Mouse (Mus musculus): ENCODE data around the gene Dalrd3. TPM values are rescaled to one million over a fixed set of nuclear protein-coding genes. Genes with fewer than 3 reads are reported as not detected.

Dalrd3 gene
- polyA plus RNA-seq, 1 experiment from 2014 or later: 153 TPM

DNA sequence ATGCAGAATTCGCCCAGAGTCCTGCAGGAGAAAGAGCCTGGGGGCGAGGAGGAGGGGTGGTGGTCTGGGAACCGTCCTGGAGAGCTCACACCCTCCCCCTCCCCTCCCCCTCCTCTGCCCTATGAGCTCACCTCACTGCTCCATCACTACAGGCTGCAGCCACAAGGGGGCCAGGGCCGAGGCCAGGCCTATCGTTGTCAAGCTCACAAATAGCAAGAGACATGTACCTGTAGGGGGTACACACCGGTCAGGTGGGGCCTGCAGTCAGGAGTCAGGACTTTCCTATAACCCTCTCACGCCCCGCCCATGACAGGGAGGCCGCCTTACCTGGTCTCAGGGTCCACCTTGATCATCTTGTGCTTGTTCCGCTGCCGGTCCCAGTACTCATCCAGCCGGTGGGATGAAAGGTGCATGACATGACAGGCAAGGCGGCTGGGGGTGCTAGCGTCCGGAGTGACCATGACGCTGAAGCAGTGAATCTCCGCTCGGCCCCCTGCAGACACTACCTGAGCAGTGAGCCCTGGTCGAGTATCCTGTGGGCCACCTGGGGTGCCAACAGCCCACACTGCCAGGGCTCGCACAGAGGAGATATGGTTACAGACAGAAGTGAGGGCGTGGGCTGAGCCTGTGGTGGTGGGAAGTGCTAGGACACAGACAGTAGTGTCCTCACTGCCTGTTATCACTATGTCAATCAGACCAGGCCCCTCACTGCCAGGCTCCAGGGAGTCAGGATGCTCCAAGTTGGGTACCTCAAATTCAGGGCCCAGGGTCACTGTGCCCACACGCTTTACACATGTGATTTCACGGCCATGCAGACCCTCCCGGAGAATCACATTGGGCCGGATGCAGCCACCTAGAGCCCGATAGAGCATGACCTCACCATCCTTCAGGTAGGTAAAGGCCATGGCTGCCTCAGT lies 4.3 kb downstream of the Dalrd3 start:
- ChIA-PET CTCF (interaction anchor here (1.2 to 2.2 kb wide), 2 partner anchors 23 to 72 kb away, joined by 4 to 5 read pairs; no protein-coding TSS in a partner anchor), POLR2A (interaction anchor here (1.1 kb wide), 1 partner anchor 23 kb away, joined by 3 read pairs; no protein-coding TSS in a partner anchor)
- DNase-seq (ENCODE audit: low read depth, low spot score) (no peak), ATAC-seq (no peak)
- no peak for TF ChIP-seq CTCF (IDR thresholded peaks at IDR 0.05)
- in situ Hi-C loops (cut with MboI; ENCODE audit: low pct_unique_long_range_greater_than_20kb): no loop called here
- H3K27me3 ChIP-seq: no peaks in the 10 kb centered on the region

DNA sequence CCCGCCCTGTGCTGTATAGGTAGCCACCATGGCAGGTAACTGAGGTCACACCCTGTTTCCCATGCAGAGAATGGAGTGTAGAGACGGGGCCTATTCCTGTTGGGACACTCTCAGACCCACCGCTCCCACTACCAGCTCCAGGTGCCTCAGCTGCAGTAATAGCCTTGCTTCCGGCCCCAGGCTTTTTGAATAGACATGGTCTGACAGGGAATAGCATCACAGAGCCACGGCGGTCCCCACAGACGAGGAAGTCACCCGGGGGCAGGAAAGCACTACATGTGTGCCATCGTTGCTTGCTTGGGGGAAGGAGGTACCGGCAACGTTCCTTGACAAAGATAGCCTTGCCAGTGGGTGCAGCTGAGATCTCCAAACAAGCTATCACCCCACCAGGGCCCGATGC lies 5.2 kb downstream of the Dalrd3 start:
- TF ChIP-seq CTCF (IDR thresholded peaks at IDR 0.05): no peak
- in situ Hi-C loops (cut with MboI; ENCODE audit: low pct_unique_long_range_greater_than_20kb): no loop called here
- ChIA-PET POLR2A (no interaction called here), CTCF (interaction anchor here (2.2 kb wide), 1 partner anchor 71 kb away, joined by 5 read pairs; no protein-coding TSS in a partner anchor)
- ATAC-seq (no peak), DNase-seq (ENCODE audit: low read depth, low spot score) (no peak)
- no peaks in the 10 kb centered on the region for H3K27me3 ChIP-seq

DNA sequence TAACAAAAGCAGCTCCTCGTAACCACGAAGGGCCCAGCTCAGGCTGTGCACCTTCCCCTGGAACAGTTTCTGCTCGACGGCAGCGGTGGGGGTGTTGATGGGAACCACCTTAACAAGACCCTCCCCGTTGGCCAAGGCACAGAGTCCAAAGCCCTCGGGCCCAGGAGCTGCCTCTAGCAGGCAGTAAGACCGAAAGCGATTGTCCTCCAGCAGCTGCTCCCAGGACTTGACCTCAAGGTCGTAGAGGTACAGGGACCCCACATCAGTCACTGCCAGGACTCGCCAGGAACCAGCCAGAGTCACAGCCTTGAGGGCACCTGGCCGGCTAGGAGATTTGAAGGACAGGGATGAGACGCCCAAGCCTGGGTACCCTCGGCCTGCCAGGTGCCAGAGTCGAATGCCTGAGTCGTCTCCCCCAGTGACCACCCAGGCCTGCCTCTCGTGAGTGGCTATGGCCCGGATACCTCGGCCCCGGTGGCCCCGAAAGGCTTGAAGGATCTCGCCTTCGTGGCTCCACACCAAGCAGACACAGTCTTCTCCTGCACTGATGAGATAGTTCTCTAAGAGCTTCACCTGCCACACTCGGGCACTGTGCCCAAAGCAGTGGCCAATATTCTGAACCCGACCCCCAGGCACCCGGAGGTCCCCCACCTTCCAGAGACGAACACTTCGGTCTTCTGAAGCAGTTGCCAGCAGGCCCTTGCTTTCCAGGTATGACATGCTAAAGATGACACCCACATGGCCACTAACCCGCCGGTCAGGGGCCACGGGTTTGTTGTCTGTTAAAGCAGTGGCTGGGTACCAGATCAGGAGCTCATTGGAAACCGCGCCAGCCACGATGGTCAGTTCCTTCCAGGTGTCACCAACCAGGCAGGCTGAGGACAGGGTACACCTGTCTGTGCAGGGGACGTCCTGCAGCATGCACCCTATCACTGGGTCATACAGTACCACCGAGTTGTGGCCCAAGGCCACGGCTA lies 5.9 kb downstream of the Dalrd3 start:
- CTCF ChIA-PET: interaction anchor here (1.1 kb wide), 1 partner anchor 28 kb away, joined by 3 read pairs; no protein-coding TSS in a partner anchor
- no peaks in the 10 kb centered on the region for H3K27me3 ChIP-seq
- TF ChIP-seq CTCF (IDR thresholded peaks at IDR 0.05): no peak
- ATAC-seq (no peak), DNase-seq (ENCODE audit: low read depth, low spot score) (no peak)
- in situ Hi-C loops (cut with MboI; ENCODE audit: low pct_unique_long_range_greater_than_20kb): no loop called here
- POLR2A ChIA-PET: no interaction called here

DNA sequence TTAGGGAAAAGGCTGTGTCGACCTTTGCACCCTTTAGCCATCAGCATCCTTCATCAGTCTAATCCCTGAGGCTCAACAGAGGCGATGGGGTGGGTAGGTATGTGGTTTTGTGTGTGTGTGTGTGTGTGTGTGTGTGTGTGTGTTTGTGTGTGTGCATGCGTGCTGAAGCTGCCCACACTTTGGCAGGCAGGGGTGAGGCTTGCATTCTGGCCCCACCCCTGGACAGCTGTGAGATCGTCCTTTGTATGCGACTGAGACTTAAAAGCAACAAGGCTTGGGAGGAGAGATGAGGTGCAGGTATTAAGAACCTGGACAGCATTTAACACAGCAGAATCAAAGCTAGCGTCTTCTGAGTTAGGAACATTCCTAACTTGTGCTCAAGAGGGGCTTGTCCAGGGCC lies 7.3 kb downstream of the Dalrd3 start:
- ChIA-PET POLR2A (interaction anchor here (0.6 to 1.3 kb wide), 5 partner anchors 8 to 500 kb away, joined by 3 to 5 read pairs (median 3); partner anchors contain the start of gene Ndufaf3), CTCF (interaction anchor here (0.8 kb wide), 1 partner anchor 19 kb away, joined by 3 read pairs; no protein-coding TSS in a partner anchor)
- DNase-seq (ENCODE audit: low read depth, low spot score): no peak
- in situ Hi-C loops (cut with MboI; ENCODE audit: low pct_unique_long_range_greater_than_20kb): no loop called here
- no peaks in the 10 kb centered on the region for H3K27me3 ChIP-seq
- TF ChIP-seq CTCF (IDR thresholded peaks at IDR 0.05): no peak
- no peak for ATAC-seq

DNA sequence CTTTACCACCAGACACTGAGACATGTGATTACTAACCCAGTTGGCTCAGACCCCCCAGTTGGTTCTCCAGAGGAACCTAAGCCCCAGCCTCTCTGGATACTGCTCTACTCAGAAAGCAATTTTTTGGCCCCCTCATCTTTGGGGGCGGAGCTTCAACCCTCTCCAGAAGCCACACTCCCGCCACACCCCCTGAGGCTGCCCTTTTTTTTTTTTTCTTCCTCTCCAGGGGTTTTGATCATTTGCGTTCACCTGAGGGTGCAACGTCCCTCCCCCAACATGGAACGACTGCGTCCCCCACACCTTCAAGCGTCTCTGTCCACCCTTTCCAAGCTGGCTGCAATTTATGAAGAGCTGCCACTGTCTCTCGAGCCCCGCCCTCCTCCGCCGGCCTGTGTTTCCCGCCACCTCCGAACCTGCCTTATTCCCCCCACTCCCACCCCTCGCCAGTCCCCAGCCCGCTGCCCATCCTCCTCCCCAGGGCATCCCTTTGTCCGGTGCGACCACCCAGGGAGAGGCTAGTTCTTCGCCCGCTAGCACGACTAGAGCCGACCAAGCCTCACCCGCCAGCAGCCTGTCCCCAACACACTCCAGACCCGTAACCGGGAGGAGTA lies 8.4 kb downstream of the Dalrd3 start:
- peak; percentile 3 for ATAC-seq
- no peak for DNase-seq (ENCODE audit: low read depth, low spot score)
- TF ChIP-seq CTCF (IDR thresholded peaks at IDR 0.05): no peak
- in situ Hi-C loops (cut with MboI; ENCODE audit: low pct_unique_long_range_greater_than_20kb): no loop called here
- no peaks in the 10 kb centered on the region for H3K27me3 ChIP-seq
- CTCF ChIA-PET: no interaction called here
- POLR2A ChIA-PET: interaction anchor here (1.2 to 1.6 kb wide), 3 partner anchors 9 to 11 kb away, joined by 3 to 11 read pairs (median 5); partner anchors contain the start of gene Ndufaf3

DNA sequence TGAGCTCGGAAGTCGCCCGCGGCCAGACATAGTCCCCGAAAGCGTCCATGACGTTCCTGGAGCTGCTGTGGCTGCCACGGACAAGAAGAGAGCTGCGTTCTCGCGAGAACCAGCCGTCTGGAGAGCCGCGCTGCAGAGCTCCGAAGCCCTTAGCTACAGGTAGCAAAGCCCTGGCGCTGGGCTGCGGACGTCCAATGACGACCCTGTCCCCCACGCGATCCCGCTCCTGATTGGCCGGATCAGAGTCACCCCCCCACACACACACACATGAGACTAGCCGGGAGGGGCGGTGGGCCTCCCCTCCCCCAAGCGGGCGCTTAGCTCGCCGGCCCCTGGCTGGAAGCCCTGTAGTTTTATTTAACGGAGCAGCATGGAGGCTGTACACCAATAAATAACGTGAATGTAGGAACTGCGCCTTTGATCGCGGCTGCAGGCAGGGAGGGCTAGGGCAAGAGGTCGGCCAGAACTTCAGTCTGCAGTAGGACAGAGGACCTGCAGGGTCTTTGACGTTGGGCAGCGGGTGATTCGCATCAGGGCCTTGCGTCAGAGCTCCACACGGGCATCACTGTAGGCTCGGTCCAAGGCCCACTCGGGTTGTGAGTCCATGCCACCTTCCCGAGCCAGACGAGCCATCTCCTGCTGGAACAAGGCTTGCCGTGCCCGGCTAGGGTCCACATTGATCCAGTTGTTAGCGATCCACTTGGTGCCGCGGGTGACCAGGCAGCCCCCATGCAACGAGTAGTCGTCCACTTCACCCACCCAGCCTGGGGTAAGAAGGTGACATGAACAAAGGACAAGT lies 9.1 kb downstream of the Dalrd3 start, which contains the start of gene Wdr6:
Wdr6 (minus strand) TSS at position 195 of the 799 bp plus-strand sequence.
- H3K27me3 ChIP-seq: no peaks in the 10 kb centered on the region
- CTCF ChIA-PET: interaction anchor here (1.3 kb wide), 1 partner anchor 13 kb away, joined by 5 read pairs; no protein-coding TSS in a partner anchor
- TF ChIP-seq CTCF (IDR thresholded peaks at IDR 0.05): no peak
- DNase-seq (ENCODE audit: low read depth, low spot score): no peak
- ATAC-seq: peak; percentile 92
- in situ Hi-C loops (cut with MboI; ENCODE audit: low pct_unique_long_range_greater_than_20kb): no loop called here
- POLR2A ChIA-PET: interaction anchor here (1.6 kb wide), 1 partner anchor 10 kb away, joined by 11 read pairs; no protein-coding TSS in a partner anchor

DNA sequence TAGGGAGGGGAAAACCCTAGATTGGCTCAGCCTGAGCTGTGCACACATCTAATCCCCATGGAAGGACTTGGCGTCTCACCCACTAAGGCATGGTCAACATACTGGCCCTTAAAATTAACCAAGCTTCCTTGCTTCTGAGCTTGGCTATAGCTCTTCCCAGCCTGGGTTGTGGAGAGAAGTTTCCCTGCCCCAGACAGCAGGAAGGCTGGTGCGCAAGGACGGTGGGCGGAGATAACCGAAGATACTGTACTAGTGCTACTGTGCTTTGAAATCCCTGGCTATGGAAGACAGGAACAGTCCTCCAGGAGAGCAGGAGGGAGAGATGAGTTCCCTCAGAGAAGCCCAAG lies 9.6 kb downstream of the Dalrd3 start:
- POLR2A ChIA-PET: interaction anchor here (1.6 kb wide), 1 partner anchor 10 kb away, joined by 11 read pairs; no protein-coding TSS in a partner anchor
- no peak for ATAC-seq
- CTCF ChIA-PET: interaction anchor here (1.3 kb wide), 1 partner anchor 13 kb away, joined by 5 read pairs; no protein-coding TSS in a partner anchor
- in situ Hi-C loops (cut with MboI; ENCODE audit: low pct_unique_long_range_greater_than_20kb): no loop called here
- TF ChIP-seq CTCF (IDR thresholded peaks at IDR 0.05): no peak
- no peak for DNase-seq (ENCODE audit: low read depth, low spot score)
- no peaks in the 10 kb centered on the region for H3K27me3 ChIP-seq

DNA sequence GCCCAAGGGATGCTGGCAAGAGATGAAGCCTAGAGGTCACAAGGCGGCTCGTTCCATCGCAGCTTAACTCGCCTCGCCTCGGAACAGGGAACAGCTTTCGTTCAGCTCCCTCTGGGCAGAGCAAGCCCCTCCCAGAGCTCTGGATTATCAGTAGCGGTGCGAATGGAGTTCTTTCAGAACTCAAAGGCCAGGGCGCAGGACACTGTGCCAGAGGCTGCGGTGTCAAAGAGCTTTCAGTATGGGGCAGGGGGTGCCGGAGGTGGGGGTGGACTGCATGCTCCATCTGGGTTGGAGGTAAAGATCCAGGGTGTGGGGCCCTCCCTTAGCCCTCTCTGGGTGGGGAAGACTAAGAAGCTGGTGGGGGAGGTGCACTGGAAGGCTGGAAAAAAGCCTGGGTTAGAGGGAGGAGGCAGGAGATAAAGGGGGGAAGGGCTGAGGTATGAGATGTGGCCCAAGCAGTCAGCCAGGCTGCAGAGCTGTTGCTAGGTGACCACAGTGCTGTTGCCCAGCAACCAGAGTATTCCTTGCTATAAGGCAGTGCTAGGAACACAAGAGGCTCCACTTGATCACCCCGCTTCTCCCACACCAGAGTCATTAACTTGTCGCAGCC lies 18.0 kb downstream of the Dalrd3 start:
- in situ Hi-C loops (cut with MboI; ENCODE audit: low pct_unique_long_range_greater_than_20kb): no loop called here
- CTCF ChIA-PET: no interaction called here
- no peak for DNase-seq (ENCODE audit: low read depth, low spot score)
- TF ChIP-seq CTCF (IDR thresholded peaks at IDR 0.05): no peak
- POLR2A ChIA-PET: interaction anchor here (3.3 kb wide), 1 partner anchor 9 kb away, joined by 11 read pairs; the partner anchor contains the start of gene Wdr6
- no peaks in the 10 kb centered on the region for H3K27me3 ChIP-seq
- no peak for ATAC-seq

DNA sequence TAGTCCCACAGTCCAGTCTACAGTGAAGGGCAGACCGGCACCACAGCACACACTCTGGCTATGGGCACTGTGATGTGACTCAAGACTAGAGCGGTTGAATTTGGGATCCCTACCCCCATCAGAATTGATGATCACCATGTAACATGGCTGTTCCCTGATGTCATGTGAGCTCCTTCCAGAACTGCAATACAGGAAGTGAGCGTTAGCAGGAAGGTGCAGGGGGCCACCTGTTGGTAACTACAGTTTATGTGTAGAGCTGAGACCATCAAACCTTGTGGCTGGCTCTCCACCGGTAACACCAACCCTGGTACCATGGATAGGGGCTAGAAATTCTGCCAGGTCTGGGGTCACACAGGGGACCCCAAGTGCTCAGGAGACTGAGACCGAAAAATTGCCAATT lies 19.5 kb downstream of the Dalrd3 start:
- no peak for TF ChIP-seq CTCF (IDR thresholded peaks at IDR 0.05)
- no peaks in the 10 kb centered on the region for H3K27me3 ChIP-seq
- DNase-seq (ENCODE audit: low read depth, low spot score) (no peak), ATAC-seq (no peak)
- in situ Hi-C loops (cut with MboI; ENCODE audit: low pct_unique_long_range_greater_than_20kb): no loop called here
- ChIA-PET POLR2A (interaction anchor here (3.3 kb wide), 1 partner anchor 10 kb away, joined by 11 read pairs; the partner anchor contains the start of gene Wdr6), CTCF (no interaction called here)

Measured in Patski (cell line).